Mouse (Mus musculus) stomach, postnatal 0 days (tissue): ENCODE measurements at regions not wholly inside any gene's neighbourhood (a gene's known extent, or its start where the extent isn't known, plus 50 kb on each side); places are given as distances from the start of the nearest gene placed in this dataset.

ENCODE experiments used
- ATAC-seq: fragments of 200-750 bp; cut with Nextera tagmentation; 2 replicates; pipeline ENCODE4 v1.8.0; 2017; ENCODE audit not compliant: low FRiP score, low TSS enrichment
- DNase-seq: peaks from one replicate; pipeline ENCODE4 v3.0.0-alpha.2; 2016; ENCODE audit warnings: low spot score
- H3K27ac ChIP-seq: fragments of 300-500 bp; sonication (generic); replicated peaks from 2 replicates; pipeline ENCODE4 v1.5.1; 2014; ENCODE audit warnings: mild to moderate bottlenecking, control low read depth
- H3K27me3 ChIP-seq: fragments of 300-500 bp; sonication (generic); 2 replicates; pipeline ENCODE4 v1.6.1; 2014; ENCODE audit warnings: low read length; ENCODE audit not compliant: control insufficient read depth, insufficient read depth
- H3K36me3 ChIP-seq: fragments of 300-500 bp; sonication (generic); 2 replicates; pipeline ENCODE4 v1.6.1; 2014; ENCODE audit warnings: low read length, mixed read lengths; ENCODE audit not compliant: control insufficient read depth, insufficient read depth
- H3K4me1 ChIP-seq: fragments of 300-500 bp; sonication (generic); replicated peaks from 2 replicates; pipeline ENCODE4 v1.6.1; 2014; ENCODE audit warnings: antibody characterized with exemption; ENCODE audit not compliant: control insufficient read depth, insufficient read depth
- H3K4me2 ChIP-seq: fragments of 300-500 bp; sonication (generic); replicated peaks from 2 replicates; pipeline ENCODE4 v1.6.1; 2014; ENCODE audit warnings: low read depth, mild to moderate bottlenecking, control low read depth, moderate library complexity
- H3K4me3 ChIP-seq: fragments of 300-500 bp; sonication (generic); 2 replicates; pipeline ENCODE4 v1.5.1; 2014; ENCODE audit warnings: low read depth, low read length, control low read depth
- H3K9ac ChIP-seq: fragments of 300-500 bp; sonication (generic); 2 replicates; pipeline ENCODE4 v1.6.1; 2014; ENCODE audit warnings: mild to moderate bottlenecking, low read length, control low read depth, mixed read lengths
- H3K9me3 ChIP-seq: fragments of 300-500 bp; sonication (generic); 2 replicates; pipeline ENCODE4 v1.6.1; 2016; ENCODE audit warnings: low read length; ENCODE audit not compliant: control insufficient read depth
- CTCF ChIP-seq: IDR thresholded peaks from 2 replicates; pipeline ENCODE4 v1.5.1; 2016; ENCODE audit warnings: antibody characterized with exemption, low read depth, mild to moderate bottlenecking, moderate library complexity
- EP300 ChIP-seq: optimal IDR thresholded peaks from 2 replicates; pipeline ENCODE3; 2016; ENCODE audit warnings: antibody characterized with exemption
- WGBS: fragments of 180-500 bp; shearing (Covaris S2); extraction: QIAGEN DNeasy Blood & Tissue Kit; methylation state at CpG from one replicate; pipeline ENCODE4 v1.1.7; 2014; 5-methylcytosine and 5-hydroxymethylcytosine counted together

- no peaks in the 10 kb centered on the region for H3K4me1 ChIP-seq
- ATAC-seq (no peak), DNase-seq (no peak)
- H3K9ac ChIP-seq, result no peak overlapping the region
- 66% methylated on average over 1 of the region's 1 CpGs for WGBS
- no peak overlapping the region for H3K4me2 ChIP-seq
- H3K4me3 ChIP-seq, result no peak overlapping the region
- no peaks in the 10 kb centered on the region for H3K36me3 ChIP-seq
- no peak for TF ChIP-seq CTCF
- no peak for TF ChIP-seq EP300
- H3K27ac ChIP-seq, result no peak overlapping the region
- H3K27me3 ChIP-seq, result no peaks in the 10 kb centered on the region
- no peaks in the 10 kb centered on the region for H3K9me3 ChIP-seq
These were observed 1054.0 kb downstream of the Adam6a start for GRCm38 (mm10) chr12:114597672-114598071.

GRCm38 (mm10) chr12:114609171-114609570, 1065.5 kb downstream of the Adam6a start:
- Histone ChIP-seq H3K4me2 (no peak overlapping the region), H3K9ac (no peak overlapping the region), H3K4me1 (no peaks in the 10 kb centered on the region), H3K36me3 (no peaks in the 10 kb centered on the region), H3K27ac (no peak overlapping the region), H3K4me3 (no peak overlapping the region), H3K27me3 (no peaks in the 10 kb centered on the region), H3K9me3 (no peaks in the 10 kb centered on the region)
- TF ChIP-seq EP300 (no peak), CTCF (no peak)
- DNase-seq (no peak), ATAC-seq (no peak)

- ATAC-seq (no peak), DNase-seq (no peak)
- Histone ChIP-seq H3K4me1 (no peaks in the 10 kb centered on the region), H3K9ac (no peak overlapping the region), H3K27me3 (no peaks in the 10 kb centered on the region), H3K36me3 (no peaks in the 10 kb centered on the region), H3K4me2 (no peak overlapping the region), H3K27ac (no peak overlapping the region), H3K4me3 (no peak overlapping the region), H3K9me3 (no peaks in the 10 kb centered on the region)
- TF ChIP-seq EP300, result no peak
- TF ChIP-seq CTCF, result no peak
- WGBS, result 72% methylated on average over 2 of the region's 2 CpGs
These were observed 1068.4 kb downstream of the Adam6a start for GRCm38 (mm10) chr12:114612108-114612507.

GRCm38 (mm10) chr12:114615179-114615578, 1071.5 kb downstream of the Adam6a start:
- Histone ChIP-seq H3K27ac (no peak overlapping the region), H3K36me3 (no peaks in the 10 kb centered on the region), H3K4me3 (no peak overlapping the region), H3K9ac (no peak overlapping the region), H3K4me1 (no peaks in the 10 kb centered on the region), H3K27me3 (no peaks in the 10 kb centered on the region), H3K9me3 (no peaks in the 10 kb centered on the region), H3K4me2 (no peak overlapping the region)
- whole genome bisulfite sequencing, result 47% methylated on average over 3 of the region's 3 CpGs
- ATAC-seq, result no peak
- DNase-seq, result no peak
- TF ChIP-seq CTCF, result no peak
- no peak for TF ChIP-seq EP300

- H3K4me3 ChIP-seq, result no peak overlapping the region
- no peaks in the 10 kb centered on the region for H3K27me3 ChIP-seq
- no peaks in the 10 kb centered on the region for H3K36me3 ChIP-seq
- no peak overlapping the region for H3K27ac ChIP-seq
- ATAC-seq (no peak), DNase-seq (no peak)
- no peaks in the 10 kb centered on the region for H3K9me3 ChIP-seq
- no peak overlapping the region for H3K9ac ChIP-seq
- WGBS, result 93% methylated on average over 1 of the region's 1 CpGs
- no peak for TF ChIP-seq EP300
- no peak for TF ChIP-seq CTCF
- H3K4me1 ChIP-seq, result no peaks in the 10 kb centered on the region
- H3K4me2 ChIP-seq, result no peak overlapping the region
These were observed 1072.0 kb downstream of the Adam6a start for GRCm38 (mm10) chr12:114615712-114616111.

GRCm38 (mm10) chr12:114641089-114641488, 1097.4 kb downstream of the Adam6a start:
- no peaks in the 10 kb centered on the region for H3K4me1 ChIP-seq
- H3K4me2 ChIP-seq, result no peak overlapping the region
- H3K27me3 ChIP-seq, result no peaks in the 10 kb centered on the region
- no peaks in the 10 kb centered on the region for H3K9me3 ChIP-seq
- no peaks in the 10 kb centered on the region for H3K36me3 ChIP-seq
- TF ChIP-seq CTCF, result no peak
- 67% methylated on average over 1 of the region's 1 CpGs for WGBS
- ATAC-seq (no peak), DNase-seq (no peak)
- no peak overlapping the region for H3K4me3 ChIP-seq
- no peak overlapping the region for H3K9ac ChIP-seq
- H3K27ac ChIP-seq, result no peak overlapping the region
